Mouse (Mus musculus) embryonic fibroblast, embryonic 13.5 days (primary cell): ENCODE data around the gene Espl1. TPM values are rescaled to one million over a fixed set of nuclear protein-coding genes. Genes with fewer than 3 reads are reported as not detected.
A peak's percentile ranks its signal among the peaks of the same experiment; 100 is the strongest.

Experiments
- H3K27ac ChIP-seq: 2 replicates; pipeline ENCODE4 v1.5.1; 2012; ENCODE audit warnings: low read length, control low read depth, inconsistent platforms; ENCODE audit not compliant: insufficient read depth
- H3K4me1 ChIP-seq: 2 replicates; pipeline ENCODE4 v1.6.1; 2011; ENCODE audit warnings: low read length; ENCODE audit not compliant: control insufficient read depth, insufficient read depth
- H3K4me3 ChIP-seq: 2 replicates; pipeline ENCODE4 v1.5.1; 2011; ENCODE audit warnings: mild to moderate bottlenecking, control low read depth, low read length; ENCODE audit not compliant: insufficient read depth
- CTCF ChIP-seq: IDR thresholded peaks from 2 replicates; pipeline ENCODE4 v1.5.1; 2011; ENCODE audit warnings: mild to moderate bottlenecking, control low read depth, low read length, moderate library complexity, borderline replicate concordance; ENCODE audit not compliant: insufficient read depth
- POLR2A ChIP-seq: IDR thresholded peaks from 2 replicates; pipeline ENCODE4 v1.6.1; 2011; ENCODE audit warnings: low read depth, mild to moderate bottlenecking, control low read depth, low read length, moderate library complexity
- polyA plus RNA-seq: library from polyadenylated mRNA; stranded (reverse); fragments of >200 nt; gene quantifications from 2 replicates; pipeline ENCODE4 v1.2.4, GENCODE M21; 2011; ENCODE audit warnings: low read depth; ENCODE audit not compliant: missing spikeins, insufficient read length

The Espl1 gene
- polyA plus RNA-seq, 1 experiment, result 14.5 TPM

DNA sequence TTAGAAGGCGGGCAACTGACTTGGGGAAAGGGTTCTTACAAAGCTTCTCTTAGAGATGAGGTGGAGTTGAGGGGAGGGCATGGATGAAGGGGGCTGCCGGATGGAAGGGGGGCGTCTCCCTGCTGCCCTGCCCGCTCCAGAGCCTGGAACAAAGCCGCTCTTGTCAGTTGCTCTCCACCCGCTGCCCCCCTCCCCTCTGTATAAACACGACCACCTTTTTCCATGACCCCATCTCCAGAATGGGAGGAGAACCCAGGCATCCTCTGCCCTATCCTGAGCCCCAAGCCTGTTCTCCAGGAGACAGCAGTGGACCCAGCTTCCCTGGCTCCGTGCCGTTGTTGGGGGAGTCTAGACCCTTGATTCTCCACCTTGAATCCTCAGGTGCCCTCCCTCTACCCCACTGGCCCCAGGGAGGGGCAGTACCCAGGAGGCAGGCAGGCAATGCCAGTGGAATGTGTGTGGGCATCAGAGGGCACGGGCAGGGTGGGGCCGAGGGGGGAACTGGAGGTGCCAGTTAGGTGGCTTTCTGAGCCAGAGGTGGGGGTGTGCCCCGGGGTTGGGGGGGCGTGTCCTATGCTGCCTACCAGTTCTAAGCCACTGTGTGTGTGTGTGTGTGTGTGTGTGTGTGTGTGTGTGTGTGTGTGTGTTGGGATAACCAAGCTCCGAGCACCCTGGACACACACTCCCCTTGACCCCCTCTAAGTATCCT, 40.4 kb upstream of the Espl1 start:
- H3K4me1 ChIP-seq, result peaks cover 9% of the 10 kb centered on the region; the same call in 1 of the 2 replicates
- TF ChIP-seq POLR2A (no peak), CTCF (no peak)

DNA sequence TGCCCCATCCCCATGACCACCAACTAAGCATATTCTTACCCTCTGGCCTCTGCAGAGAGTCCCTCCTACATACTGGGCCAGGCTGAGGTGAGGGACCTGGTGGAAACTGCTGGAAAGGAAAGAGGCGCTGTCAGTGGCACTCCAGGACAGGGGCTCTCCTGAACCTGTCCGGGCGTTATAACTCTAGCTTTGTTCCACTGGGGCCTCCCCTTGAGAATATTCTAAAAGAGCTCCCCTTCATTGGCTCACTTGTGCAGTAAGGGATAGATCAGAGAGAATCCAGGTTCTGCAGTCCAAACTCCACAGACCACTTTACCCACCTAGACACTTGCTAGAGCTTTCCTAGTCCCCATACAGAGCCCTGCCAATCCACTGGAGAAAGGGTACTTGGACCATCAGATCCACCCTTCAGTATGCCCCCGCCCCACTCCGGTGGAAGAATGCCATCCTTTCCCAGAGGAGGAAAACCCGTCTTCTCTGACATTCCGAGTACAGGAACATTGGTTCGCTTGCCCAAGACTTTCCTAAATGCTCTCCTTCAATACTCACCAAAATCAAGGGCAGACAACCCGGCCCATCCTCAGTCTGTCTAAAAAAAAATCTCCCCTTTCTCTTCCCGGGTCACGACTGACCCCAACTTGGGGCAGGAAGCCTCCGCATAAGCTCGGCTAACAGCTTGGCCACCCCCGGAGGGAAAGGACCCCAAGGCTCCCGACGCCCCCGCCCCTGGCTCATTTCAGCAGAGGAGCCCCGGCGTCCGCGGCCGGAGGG, 39.5 kb upstream of the Espl1 start:
- H3K4me3 ChIP-seq, result peak overlapping the region; percentile 77
- TF ChIP-seq POLR2A (peak; percentile 24; the same call in 1 of the 2 replicates), CTCF (no peak)
- H3K27ac ChIP-seq, result peak overlapping the region; percentile 80
- H3K4me1 ChIP-seq, result 0 out of 2 replicates have a peak, but pooled peaks cover 9% of the 10 kb centered on the region

More for the DNA sequence above, 40.4 kb upstream of the Espl1 start:
- peak overlapping the region; percentile 77 for H3K4me3 ChIP-seq
- H3K27ac ChIP-seq, result no peak overlapping the region

DNA sequence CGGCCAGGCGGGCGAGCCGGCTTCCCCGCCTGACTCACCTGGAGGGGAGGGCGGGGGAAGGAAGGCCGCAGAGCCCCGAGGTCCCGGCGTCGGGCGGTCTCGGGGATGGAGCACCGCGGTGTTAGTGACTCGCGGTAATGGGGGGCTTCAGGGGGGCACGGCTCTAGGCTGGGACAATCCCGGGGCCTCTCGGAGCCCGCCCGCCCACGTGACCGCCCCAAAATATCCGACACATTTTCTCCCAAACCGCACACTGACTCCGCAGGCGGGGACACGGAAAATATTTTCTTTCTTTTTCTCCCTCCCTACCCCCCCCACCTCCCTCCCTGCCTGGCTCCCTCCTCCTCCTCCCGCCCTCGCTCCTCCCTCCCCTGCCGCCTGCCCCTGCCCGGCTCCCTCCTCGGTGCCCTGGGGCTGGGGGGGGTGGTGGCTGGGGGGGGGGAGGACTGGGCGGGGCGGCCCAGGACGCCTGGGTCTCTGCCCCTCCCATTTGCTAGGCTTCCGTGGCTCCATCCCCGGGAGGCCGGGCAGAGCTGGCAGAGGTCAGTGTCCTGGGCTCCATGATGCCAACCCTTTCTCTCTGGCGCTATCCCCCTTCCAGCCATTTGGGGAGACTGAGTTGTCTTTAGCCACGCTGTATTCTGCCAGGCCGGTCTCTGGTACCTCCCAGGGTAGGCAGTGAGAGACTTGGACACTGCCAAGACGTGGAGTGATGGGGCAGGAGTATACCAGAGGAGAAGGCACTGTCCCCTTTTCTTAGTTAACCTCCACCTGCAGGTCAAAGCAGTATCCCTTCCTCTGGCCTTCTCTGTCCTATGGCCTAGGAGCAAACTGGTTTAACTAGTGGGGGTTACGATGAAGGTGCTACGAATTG, 38.6 kb upstream of the Espl1 start, which contains the start of gene Rarg:
Rarg (minus strand) TSS at position 316 of the 874 bp plus-strand sequence.
- Histone ChIP-seq H3K27ac (peak within 1 kb of the TSS; percentile 88), H3K4me1 (0 out of 2 replicates have a peak, but pooled peaks cover 9% of the 10 kb centered on the region), H3K4me3 (peak within 1 kb of the TSS; percentile 77)
- no peak for TF ChIP-seq CTCF
- TF ChIP-seq POLR2A, result peak; percentile 65

DNA sequence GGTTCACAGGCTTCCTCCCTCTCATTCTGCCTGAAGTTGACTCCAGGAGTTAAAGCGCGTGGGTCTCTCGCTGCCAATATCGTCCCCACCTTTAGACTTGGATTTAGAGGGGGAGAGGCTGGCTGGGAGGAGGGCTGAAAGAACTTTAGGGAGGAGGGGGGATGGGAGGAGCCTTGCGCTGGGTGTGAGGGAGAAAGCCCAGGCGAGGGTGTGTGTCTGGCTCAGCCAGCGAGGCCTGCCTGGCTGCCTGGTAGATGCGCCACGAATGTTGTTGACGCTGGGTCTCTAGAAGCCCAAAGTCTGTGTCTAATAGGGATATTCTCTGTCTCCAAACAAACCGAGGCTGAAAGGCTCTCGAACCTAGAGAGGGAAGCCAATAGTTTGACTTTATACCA, 38.0 kb upstream of the Espl1 start:
- Histone ChIP-seq H3K4me3 (peak overlapping the region; percentile 43), H3K27ac (peak overlapping the region; percentile 88), H3K4me1 (0 out of 2 replicates have a peak, but pooled peaks cover 9% of the 10 kb centered on the region)
- TF ChIP-seq CTCF (no peak), POLR2A (peak; percentile 94)

GRCm38 (mm10) chr15:102258581-102259253, 37.3 kb upstream of the Espl1 start:
- 0 out of 2 replicates have a peak, but pooled peaks cover 9% of the 10 kb centered on the region for H3K4me1 ChIP-seq
- H3K27ac ChIP-seq, result peak overlapping the region; percentile 88
- no peak overlapping the region for H3K4me3 ChIP-seq
- TF ChIP-seq POLR2A (no peak; the same call in 1 of the 2 replicates), CTCF (no peak)

- H3K4me3 ChIP-seq, result no peak overlapping the region
- H3K4me1 ChIP-seq, result 0 out of 2 replicates have a peak, but pooled peaks cover 9% of the 10 kb centered on the region
- H3K27ac ChIP-seq, result no peak overlapping the region
- no peak for TF ChIP-seq CTCF
- TF ChIP-seq POLR2A, result no peak
These were observed 33.5 kb upstream of the Espl1 start for GRCm38 (mm10) chr15:102262582-102262981.

DNA sequence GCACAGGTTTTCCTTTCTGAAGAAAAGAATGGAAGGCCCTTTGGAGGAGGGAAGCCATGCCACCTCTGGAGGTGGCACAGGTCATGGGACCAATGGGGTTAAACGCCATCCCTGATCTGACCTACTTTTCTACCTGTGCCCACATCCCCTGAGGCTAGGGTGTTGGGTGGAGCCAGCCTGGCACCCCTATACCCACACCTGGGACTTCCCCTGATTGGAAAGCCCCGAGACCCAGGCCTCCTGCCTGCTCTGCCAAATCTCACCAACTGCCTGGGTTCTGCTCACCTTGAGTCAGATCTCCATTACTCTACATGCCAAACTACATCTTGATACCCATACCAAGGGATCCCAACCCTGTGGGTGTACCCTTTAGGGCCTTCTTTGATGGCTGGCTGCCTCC, 33.0 kb upstream of the Espl1 start:
- Histone ChIP-seq H3K4me3 (no peak overlapping the region), H3K4me1 (0 out of 2 replicates have a peak, but pooled peaks cover 9% of the 10 kb centered on the region), H3K27ac (no peak overlapping the region)
- TF ChIP-seq POLR2A (no peak), CTCF (no peak)

GRCm38 (mm10) chr15:102265548-102265947, 30.5 kb upstream of the Espl1 start:
- no peak for TF ChIP-seq POLR2A
- TF ChIP-seq CTCF, result no peak
- no peak overlapping the region for H3K4me3 ChIP-seq
- no peaks in the 10 kb centered on the region for H3K4me1 ChIP-seq
- no peak overlapping the region for H3K27ac ChIP-seq
